ENCODE assay signal across 8 mouse cellular contexts in the genomic region with DNA sequence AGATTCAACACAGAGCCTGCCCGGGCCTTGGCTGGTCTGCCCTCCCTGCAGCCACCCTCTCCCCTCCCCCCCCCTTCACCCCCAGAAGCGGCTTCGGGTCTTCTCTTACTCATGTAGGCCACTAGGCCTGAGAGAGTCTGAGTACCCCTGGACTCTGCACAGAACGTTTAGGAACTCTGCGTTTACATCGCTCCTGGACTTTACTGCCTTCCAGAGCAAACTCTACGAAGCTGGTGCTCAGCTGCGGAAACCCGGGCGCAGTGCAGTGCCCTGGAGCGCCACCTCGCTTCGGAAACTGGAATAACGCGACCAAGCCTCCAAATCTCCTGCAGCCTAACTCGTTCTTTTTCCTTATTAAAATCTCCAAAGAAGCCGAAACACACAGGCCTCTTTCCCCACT. TPM values are rescaled to one million over a fixed set of nuclear protein-coding genes. Genes with fewer than 3 reads are reported as not detected.
DNase-seq lines count a peak whose midpoint lies in the region; ATAC-seq and TF ChIP-seq lines count a peak whose summit lies in the region.

No protein-coding gene starts in this region.

- under 1% methylated on average over 17 of the region's 17 CpGs for WGBS in hindbrain, embryonic 10.5 days

- H3K9me3 ChIP-seq in ES-Bruce4 (replicated peaks; ENCODE audit: control insufficient read depth, insufficient read depth, low read length, poor library complexity, severe bottlenecking), result no peaks in the 10 kb centered on the region
- no peaks in the 10 kb centered on the region for H3K9me3 ChIP-seq in hindbrain, embryonic 10.5 days

- no peaks in the 10 kb centered on the region for H3K36me3 ChIP-seq in ES-Bruce4 (ENCODE audit: control insufficient read depth, insufficient read depth, low read length, poor library complexity, severe bottlenecking)
- H3K36me3 ChIP-seq in hindbrain, embryonic 10.5 days, result peaks cover 7% of the 10 kb centered on the region; the same call in 1 of the 2 replicates

- ATAC-seq in frontal cortex, adult (ENCODE audit: low TSS enrichment), result peak; percentile 72
- ATAC-seq in activated CD4-positive, CD25-positive, alpha-beta regulatory T cell, adult 4 months, result no peak

- H3K4me1 ChIP-seq in ES-Bruce4 (ENCODE audit: control insufficient read depth, insufficient read depth, low read length), result peaks cover 2% of the 10 kb centered on the region
- H3K4me1 ChIP-seq in hindbrain, embryonic 10.5 days (replicated peaks), result peaks cover 81% of the 10 kb centered on the region

- no peak overlapping the region for H3K27ac ChIP-seq in ES-Bruce4 (ENCODE audit: insufficient read depth, low read length)
- peak overlapping the region; percentile 93 for H3K27ac ChIP-seq in hindbrain, embryonic 10.5 days

- peak; percentile 85 for TF ChIP-seq CTCF in ES-Bruce4 (IDR thresholded peaks at IDR 0.05; ENCODE audit: low read depth, low read length)
- peak; percentile 96 for TF ChIP-seq CTCF in brain, embryonic 14.5 days (IDR thresholded peaks at IDR 0.05; ENCODE audit: borderline replicate concordance, extremely low read depth, insufficient read depth, insufficient read length)

- no peak for TF ChIP-seq POLR2A in ES-Bruce4 (IDR thresholded peaks at IDR 0.05; ENCODE audit: insufficient read depth, low read length)
- TF ChIP-seq POLR2A in brain, embryonic 14.5 days (IDR thresholded peaks at IDR 0.05; ENCODE audit: borderline replicate concordance, extremely low read depth, insufficient read depth, insufficient read length, poor library complexity, severe bottlenecking), result no peak

- no peak for TF ChIP-seq EP300 in ES-Bruce4 (IDR thresholded peaks at IDR 0.05; ENCODE audit: insufficient read depth, low read depth, low read length)

- peak; percentile 93 for DNase-seq in brain, embryonic 14.5 days (ENCODE audit: low read depth)
- peak; percentile 86 for DNase-seq in hindbrain, embryonic 10.5 days (ENCODE audit: low spot score)
- DNase-seq in layer of hippocampus, adult 8-10 months (ENCODE audit: low spot score in 2 of 2), result peak; percentile 55 to 88
- DNase-seq in lung, adult 18-20 months, result peak; percentile 71 to 77
- DNase-seq in ovary, postnatal 14 days (ENCODE audit: low spot score), result peak; percentile 88

- H3K4me3 ChIP-seq in ES-Bruce4 (ENCODE audit: low read depth, low read length), result no peak overlapping the region
- peak overlapping the region; percentile 58 for H3K4me3 ChIP-seq in hindbrain, embryonic 10.5 days

- H3K9ac ChIP-seq in ES-Bruce4 (ENCODE audit: low read depth, poor library complexity, severe bottlenecking), result no peak overlapping the region

- H3K27me3 ChIP-seq in ES-Bruce4 (ENCODE audit: control insufficient read depth, insufficient read depth, low read length, poor library complexity, severe bottlenecking), result peaks cover 38% of the 10 kb centered on the region
- peaks cover 100% of the 10 kb centered on the region for H3K27me3 ChIP-seq in hindbrain, embryonic 10.5 days (ENCODE audit: insufficient read depth, poor library complexity, severe bottlenecking)

RNA-seq across cellular contexts. Expression of gene Nr2f2, which starts 31.7 kb away (rescaled TPM):
- 5.6 and 6.4 TPM in 2 replicates for polyA plus RNA-seq in ES-Bruce4 (2011; ENCODE audit: insufficient read depth, insufficient read length, low read depth, missing spikeins)
- polyA plus RNA-seq in brain, embryonic 14.5 days (2012; rRNA removed), result 244 and 291 TPM in 2 replicates
- 83.4 and 86.4 TPM in 2 replicates for polyA plus RNA-seq in hindbrain, embryonic 10.5 days (2016; fragmentation: Nextera tagmentation; extraction: Ambion mirVana)
- total RNA-seq in layer of hippocampus, adult 8-10 months (2022), result 10 to 100 TPM; 40.5 to 53.3 (median 45.9) TPM
- not detected for polyA plus RNA-seq in activated CD4-positive, CD25-positive, alpha-beta regulatory T cell, adult 4 months (2017; shearing (Covaris generic))

Comparison
In these comparisons a context has a peak if more than half of its experiments do, and no peak if none do; other contexts are left out.
1. RNA of gene Nr2f2, which starts 31.7 kb away (polyA plus RNA-seq): 244 to 291 TPM in brain, embryonic 14.5 days and 83.4 to 86.4 TPM in hindbrain, embryonic 10.5 days; 5.6 to 6.4 TPM in ES-Bruce4 and not detected in activated CD4-positive, CD25-positive, alpha-beta regulatory T cell, adult 4 months; every median in the first group is over 10 times any median in the second.
2. Peak in every context shown above with its lines, with median percentiles within 50 percentile points of each other: DNase-seq.